Mouse (Mus musculus) frontal cortex, adult 2 months (tissue): ENCODE results near the gene Rfng. TPM values are rescaled to one million over a fixed set of nuclear protein-coding genes. Genes with fewer than 3 reads are reported as not detected.
"Not testable (repeated sequence)": the region's sequence is repeated elsewhere in the genome, so short reads cannot be mapped to it uniquely, and the experiment has no call there.

Source experiments
- DNase-seq, 2 experiments: peaks; one replicate each; pipeline ENCODE4 v3.0.0; 2022; ENCODE audit warnings: low spot score in 1 of 2; ENCODE audit errors: extremely low spot score in 1 of 2
- polyA plus RNA-seq: library from polyadenylated mRNA; depleted of rRNA; stranded (reverse); fragments of >200 nt; gene quantifications from 2 replicates; pipeline ENCODE4 v1.2.3, GENCODE M21; 2012; rRNA removed

Gene Rfng
- polyA plus RNA-seq: 88.6 and 97.4 TPM in 2 replicates

- DNase-seq: peak in 1 of 2 experiments; percentile 81
Observed at GRCm38 (mm10) chr11:120784064-120784791, at the start of gene Rfng, which contains the start of gene Gps1. TSS of gene Rfng (minus strand) at chr11:120784207. TSS of gene Gps1 (plus strand) at chr11:120784272.

GRCm38 (mm10) chr11:120832962-120833361 lies 49.0 kb upstream of the Rfng start:
- not testable (repeated sequence) for DNase-seq

- no peak for DNase-seq
Observed at GRCm38 (mm10) chr11:120831659-120832440, 47.8 kb upstream of the Rfng start.

- no peak for DNase-seq
Observed at GRCm38 (mm10) chr11:120830686-120831085, 46.7 kb upstream of the Rfng start.

- DNase-seq: no peak
Observed at GRCm38 (mm10) chr11:120829757-120830532, 45.9 kb upstream of the Rfng start.

- DNase-seq: no peak
Observed at GRCm38 (mm10) chr11:120828416-120828815, 44.4 kb upstream of the Rfng start.

DNA sequence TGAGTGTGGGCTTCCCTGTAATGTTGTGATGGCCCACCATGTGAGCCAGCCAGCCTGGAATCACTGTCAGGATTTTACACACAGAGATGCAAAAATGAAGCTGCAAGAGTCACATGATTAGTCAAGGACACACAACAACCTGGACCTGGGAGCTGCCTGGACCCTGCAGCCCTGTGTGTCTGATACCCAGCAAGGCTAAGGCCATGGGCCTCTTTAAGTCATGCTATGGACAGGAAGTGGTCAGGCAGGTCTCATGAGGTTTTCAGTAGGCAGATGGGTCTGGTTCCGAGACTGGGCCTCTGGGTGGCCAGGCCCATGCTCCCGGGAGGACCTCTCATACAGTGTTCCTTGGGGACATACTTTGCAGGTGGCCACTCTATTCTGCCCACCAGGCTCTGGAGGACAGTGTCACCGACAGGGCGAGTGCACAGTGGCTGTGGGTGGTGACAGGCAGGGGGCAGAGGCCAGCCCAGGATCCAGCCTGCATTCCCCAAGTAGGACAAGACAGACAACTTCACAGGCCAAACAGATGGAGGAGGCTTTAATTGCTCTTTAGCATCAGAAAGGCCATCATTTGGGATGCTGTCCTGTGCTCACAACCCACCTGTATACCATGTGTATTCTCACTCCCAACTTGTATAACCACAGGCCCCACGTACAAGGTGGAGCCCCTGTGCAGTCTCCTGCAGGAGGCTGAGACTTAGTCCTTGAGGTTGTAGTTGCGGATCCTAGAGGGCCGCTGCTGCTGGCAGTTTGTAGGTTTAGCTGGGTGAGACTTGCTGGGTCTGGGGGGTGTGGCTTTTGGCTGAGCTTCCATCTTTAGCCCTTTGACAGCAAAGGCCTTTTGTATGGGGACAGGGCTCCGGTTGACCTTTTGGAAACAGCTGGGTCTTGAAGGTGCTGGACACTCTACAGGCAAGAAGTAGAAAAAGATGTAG lies 42.3 kb upstream of the Rfng start:
- no peak for DNase-seq

- no peak for DNase-seq
Observed at GRCm38 (mm10) chr11:120825289-120825863, 41.4 kb upstream of the Rfng start.

DNA sequence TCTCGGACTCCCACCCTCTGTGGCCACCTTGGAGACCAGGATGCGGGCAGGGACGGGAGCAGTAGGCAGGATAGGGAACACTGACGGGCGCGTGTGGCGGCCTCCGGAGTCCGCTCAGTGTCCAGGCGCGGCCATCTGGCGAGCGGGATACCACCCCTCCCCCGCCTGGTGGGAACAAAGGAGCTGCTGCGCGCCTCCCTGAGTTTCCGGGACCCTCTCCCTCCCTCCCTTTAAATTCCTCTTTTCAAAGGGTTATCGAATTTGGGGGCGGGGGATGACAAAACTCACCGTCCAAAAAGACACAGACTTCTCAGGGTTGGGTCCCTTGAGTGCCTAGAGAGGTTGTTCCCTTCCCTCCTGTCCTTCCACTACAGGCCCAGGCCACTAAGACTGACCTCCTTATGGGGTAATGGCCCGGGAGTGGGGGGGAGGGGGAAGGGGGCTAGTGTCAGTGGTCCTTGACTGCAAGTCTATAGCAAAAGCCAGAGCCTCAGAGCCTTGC lies 40.8 kb upstream of the Rfng start:
- DNase-seq: no peak

GRCm38 (mm10) chr11:120823956-120824786 lies 40.2 kb upstream of the Rfng start, which contains the start of gene Fasn:
TSS of gene Fasn (minus strand) at chr11:120824547.
- DNase-seq: peak; percentile 95 to 98

- DNase-seq: no peak
Observed at GRCm38 (mm10) chr11:120823551-120823947, 39.5 kb upstream of the Rfng start.

DNA sequence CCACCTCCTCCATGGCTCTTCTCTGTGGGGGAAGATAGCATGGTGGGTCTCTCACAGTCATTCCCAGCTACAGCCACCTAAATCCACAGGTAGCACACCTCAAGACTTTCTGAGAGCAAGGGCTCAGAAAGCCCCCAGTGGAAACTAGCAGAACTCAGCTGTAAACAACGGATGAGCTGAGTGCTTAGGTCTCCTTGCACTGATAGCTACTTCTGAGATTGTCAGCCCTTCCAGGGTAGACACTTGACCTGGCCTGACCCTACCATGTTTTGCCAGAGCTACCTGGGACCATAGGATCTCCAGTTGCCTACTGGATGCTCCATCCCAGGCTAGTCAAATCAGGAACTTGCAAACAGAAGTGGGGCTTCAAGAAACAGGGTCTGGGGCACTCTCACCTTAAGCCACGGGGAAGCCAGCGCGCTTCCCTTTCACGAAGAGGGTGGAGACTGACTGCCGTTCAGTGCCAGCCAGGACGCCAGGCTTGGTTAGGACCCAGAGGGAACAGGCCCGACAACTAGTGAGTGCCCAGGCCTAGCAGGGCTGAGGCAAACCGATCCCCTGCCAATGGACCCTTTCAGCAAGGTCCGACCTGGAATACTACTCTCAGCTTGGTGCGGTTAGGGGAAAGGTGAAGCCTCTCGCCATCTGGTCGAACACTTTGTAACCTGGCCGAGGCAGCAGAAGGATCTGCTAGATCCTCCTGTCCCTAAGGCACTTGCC lies 39.0 kb upstream of the Rfng start:
- DNase-seq: peak in 1 of 2 experiments; percentile 19

DNA sequence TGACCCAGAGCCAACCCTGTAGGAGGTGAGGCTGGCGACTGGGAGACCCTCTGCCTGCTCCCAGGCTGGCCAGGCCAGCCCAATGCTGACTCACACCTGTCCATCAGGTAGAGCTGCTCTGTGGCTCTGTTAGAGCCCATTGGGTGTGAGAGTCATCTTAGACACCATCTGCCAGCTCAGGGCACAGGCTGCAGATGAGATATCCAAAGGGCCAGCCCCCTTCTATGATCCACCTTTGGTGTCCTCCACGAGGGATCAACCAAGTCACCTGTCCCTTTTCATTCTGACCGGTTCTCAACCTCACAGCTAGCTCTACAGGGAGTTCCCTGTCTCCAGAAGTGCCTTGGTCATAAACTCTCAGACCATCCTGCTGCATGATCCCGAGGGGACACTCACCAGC lies 38.3 kb upstream of the Rfng start:
- DNase-seq: no peak

DNA sequence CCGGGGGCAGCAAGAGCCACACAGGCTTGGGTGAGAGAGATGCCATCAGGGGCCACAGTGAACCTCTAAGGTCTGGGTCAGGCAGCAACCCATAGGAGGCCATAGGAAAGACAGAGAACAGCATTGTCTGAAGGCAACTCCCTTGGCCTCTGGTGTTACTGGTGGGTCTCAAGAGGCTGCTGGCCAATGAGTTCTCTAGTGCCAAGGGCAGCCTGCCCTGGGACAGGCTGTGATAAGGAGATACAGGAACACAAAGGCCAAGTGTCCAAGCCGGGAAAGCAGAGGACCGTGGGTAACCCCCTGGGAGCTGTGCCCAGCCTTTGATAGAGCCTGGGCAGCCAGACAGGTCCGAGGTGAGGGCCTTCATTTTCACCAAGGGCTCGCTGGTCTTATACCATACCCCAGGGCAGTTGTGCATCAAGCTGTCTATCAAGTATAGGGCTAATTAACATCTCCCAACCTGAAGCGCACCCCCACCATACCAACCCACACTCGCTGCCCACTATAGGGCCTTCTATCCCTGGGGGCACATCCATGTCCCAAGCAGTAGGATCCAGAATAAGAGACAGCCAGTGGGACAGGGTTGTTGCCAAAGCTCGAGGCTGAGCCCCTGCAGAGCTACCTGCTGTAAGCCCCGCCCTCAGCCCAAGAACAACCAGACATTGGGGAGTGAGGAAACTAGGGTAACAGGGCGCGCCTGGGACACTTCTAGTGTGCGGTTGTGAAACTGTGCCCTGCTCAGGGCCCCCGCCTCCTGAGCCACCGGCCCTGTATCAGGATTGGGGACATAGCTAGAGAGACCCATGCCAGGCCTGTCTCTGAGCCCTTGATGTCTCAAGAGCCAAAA lies 37.3 kb upstream of the Rfng start:
- DNase-seq: no peak

- DNase-seq: no peak
Observed at GRCm38 (mm10) chr11:120820546-120820945, 36.5 kb upstream of the Rfng start.

DNA sequence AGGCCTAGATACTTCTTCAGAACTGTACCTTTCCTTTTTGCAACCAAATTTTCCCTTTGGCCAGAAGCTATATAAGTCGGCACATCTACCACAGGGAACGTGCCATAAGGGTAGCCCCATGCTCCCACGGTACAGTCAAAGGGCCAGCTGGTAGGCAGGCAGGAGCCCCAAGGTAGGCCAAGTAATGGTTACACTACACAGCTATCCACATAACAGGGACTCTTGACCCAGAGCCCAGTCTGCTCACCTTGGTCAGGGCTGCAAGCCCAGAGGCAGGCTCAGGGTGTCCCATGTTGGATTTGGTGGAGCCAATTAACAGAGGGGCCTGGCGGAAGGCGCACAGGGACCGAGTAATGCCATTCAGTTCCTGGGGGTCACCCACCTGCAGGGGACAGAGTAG lies 35.5 kb upstream of the Rfng start:
- DNase-seq: no peak

- DNase-seq: no peak
Observed at GRCm38 (mm10) chr11:120818251-120818650, 34.2 kb upstream of the Rfng start.
